Mouse (Mus musculus): ENCODE measurements around the gene Ak9. TPM values are rescaled to one million over a fixed set of nuclear protein-coding genes. Genes with fewer than 3 reads are reported as not detected.

Gene Ak9
- total RNA-seq, 2 experiments from 2014 or later = 0.05 TPM; not detected in 1

Other genes with a start within 250 kb of the Ak9 start
- not detected for gene Gpr6, start 231.7 kb upstream of the Ak9 start, total RNA-seq (2021)
- gene Fig4, start 720 bp upstream of the Ak9 start, total RNA-seq (2021) = 10 to 100 TPM; 28.6 to 28.9 TPM
- 1 to 10 TPM; 6.5 to 7.7 TPM for gene Zbtb24, start 146.4 kb downstream of the Ak9 start, total RNA-seq (2021)
- gene Mical1, start 172.3 kb downstream of the Ak9 start, total RNA-seq (2021) = 10 to 100 TPM in 1 of 2 experiments, 1 to 10 TPM in 1; 9.5 to 13.1 TPM
- 10 to 100 TPM; 32.6 to 33.6 TPM for gene Smpd2, start 186.4 kb downstream of the Ak9 start, total RNA-seq (2021)
- 1 to 10 TPM in 1 of 2 experiments, under 1 TPM in 1; 0.74 to 1.9 TPM for gene Ppil6, start 186.5 kb downstream of the Ak9 start, total RNA-seq (2021)
- 100 to 1,000 TPM; 131 to 151 TPM for gene Cd164, start 215.4 kb downstream of the Ak9 start, total RNA-seq (2021)